Mouse (Mus musculus): Measurements from ENCODE around the gene Rab11b. TPM values are rescaled to one million over a fixed set of nuclear protein-coding genes. Genes with fewer than 3 reads are reported as not detected.
A peak's percentile ranks its signal among the peaks of the same experiment; 100 is the strongest.

The Rab11b gene
- polyA plus RNA-seq, 1 experiment from 2014 or later = 452 TPM

- Histone ChIP-seq H3K9me3 (no peaks in the 10 kb centered on the region), H3K36me3 (no peaks in the 10 kb centered on the region), H3K27ac (replicated peaks) (no peak overlapping the region), H3K4me2 (replicated peaks) (peak overlapping the region; percentile 92), H3K4me1 (peaks cover 34% of the 10 kb centered on the region), H3K27me3 (no peaks in the 10 kb centered on the region), H3K9ac (replicated peaks) (no peak overlapping the region), H3K4me3 (no peak overlapping the region)
- ATAC-seq (replicated peaks) = no peak
- WGBS = 37% methylated on average over 4 of the region's 4 CpGs
Measured at GRCm38 (mm10) chr17:33782067-33782466, 21.7 kb upstream of the Rab11b start.

- peak; percentile 69 for ATAC-seq (replicated peaks)
- no peaks in the 10 kb centered on the region for H3K9me3 ChIP-seq
- no peaks in the 10 kb centered on the region for H3K27me3 ChIP-seq
- 2% methylated on average over 50 of the region's 50 CpGs for WGBS
- H3K4me1 ChIP-seq = peaks cover 34% of the 10 kb centered on the region
- H3K9ac ChIP-seq (replicated peaks) = peak within 1 kb of the TSS; percentile 51
- peak within 1 kb of the TSS; percentile 92 for H3K4me2 ChIP-seq (replicated peaks)
- no peaks in the 10 kb centered on the region for H3K36me3 ChIP-seq
- peak within 1 kb of the TSS; percentile 45 for H3K27ac ChIP-seq (replicated peaks)
- H3K4me3 ChIP-seq = peak within 1 kb of the TSS; percentile 47
Measured at GRCm38 (mm10) chr17:33781124-33781977, 21.0 kb upstream of the Rab11b start, which contains the start of gene Angptl4. TSS of gene Angptl4 (minus strand) at chr17:33781830.

GRCm38 (mm10) chr17:33780431-33780830 is 20.1 kb upstream of the Rab11b start:
- Histone ChIP-seq H3K9me3 (no peaks in the 10 kb centered on the region), H3K9ac (replicated peaks) (no peak overlapping the region), H3K27me3 (no peaks in the 10 kb centered on the region), H3K36me3 (no peaks in the 10 kb centered on the region), H3K4me2 (replicated peaks) (peak overlapping the region; percentile 92; the same call in 1 of the 2 replicates), H3K27ac (replicated peaks) (peak overlapping the region; percentile 45; the same call in 1 of the 2 replicates), H3K4me3 (peak overlapping the region; percentile 47), H3K4me1 (peaks cover 34% of the 10 kb centered on the region)
- no peak for ATAC-seq (replicated peaks)
- WGBS = 95% methylated on average over 5 of the region's 5 CpGs

GRCm38 (mm10) chr17:33779967-33780295 is 19.6 kb upstream of the Rab11b start:
- H3K4me1 ChIP-seq = peaks cover 34% of the 10 kb centered on the region
- H3K9ac ChIP-seq (replicated peaks) = no peak overlapping the region
- no peak overlapping the region for H3K4me3 ChIP-seq
- no peak overlapping the region for H3K27ac ChIP-seq (replicated peaks)
- H3K4me2 ChIP-seq (replicated peaks) = no peak overlapping the region
- 87% methylated on average over 5 of the region's 5 CpGs for WGBS
- no peaks in the 10 kb centered on the region for H3K9me3 ChIP-seq
- no peaks in the 10 kb centered on the region for H3K27me3 ChIP-seq
- no peak for ATAC-seq (replicated peaks)
- H3K36me3 ChIP-seq = no peaks in the 10 kb centered on the region

GRCm38 (mm10) chr17:33779271-33779966 is 19.1 kb upstream of the Rab11b start:
- no peak overlapping the region for H3K9ac ChIP-seq (replicated peaks)
- peak overlapping the region; percentile 27 for H3K4me2 ChIP-seq (replicated peaks)
- peak overlapping the region; percentile 57 for H3K27ac ChIP-seq (replicated peaks)
- H3K4me3 ChIP-seq = no peak overlapping the region
- 53% methylated on average over 9 of the region's 9 CpGs for WGBS
- H3K27me3 ChIP-seq = no peaks in the 10 kb centered on the region
- peaks cover 34% of the 10 kb centered on the region for H3K4me1 ChIP-seq
- no peaks in the 10 kb centered on the region for H3K9me3 ChIP-seq
- H3K36me3 ChIP-seq = no peaks in the 10 kb centered on the region
- peak; percentile 81 for ATAC-seq (replicated peaks)

GRCm38 (mm10) chr17:33775287-33775686 is 15.0 kb upstream of the Rab11b start:
- 95% methylated on average over 4 of the region's 4 CpGs for WGBS
- Histone ChIP-seq H3K27me3 (no peaks in the 10 kb centered on the region), H3K4me3 (no peak overlapping the region), H3K36me3 (no peaks in the 10 kb centered on the region), H3K4me1 (peaks cover 15% of the 10 kb centered on the region), H3K9ac (replicated peaks) (no peak overlapping the region), H3K4me2 (replicated peaks) (no peak overlapping the region), H3K27ac (replicated peaks) (no peak overlapping the region), H3K9me3 (no peaks in the 10 kb centered on the region)
- no peak for ATAC-seq (replicated peaks)

- Histone ChIP-seq H3K27me3 (no peaks in the 10 kb centered on the region), H3K4me2 (replicated peaks) (no peak overlapping the region), H3K27ac (replicated peaks) (no peak overlapping the region), H3K9ac (replicated peaks) (no peak overlapping the region), H3K4me1 (peaks cover 9% of the 10 kb centered on the region), H3K4me3 (no peak overlapping the region), H3K36me3 (no peaks in the 10 kb centered on the region), H3K9me3 (no peaks in the 10 kb centered on the region)
- ATAC-seq (replicated peaks) = no peak
- WGBS = 88% methylated on average over 8 of the region's 8 CpGs
Measured at GRCm38 (mm10) chr17:33774573-33775155, 14.3 kb upstream of the Rab11b start.

GRCm38 (mm10) chr17:33773871-33774572 is 13.7 kb upstream of the Rab11b start:
- 92% methylated on average over 6 of the region's 6 CpGs for WGBS
- ATAC-seq (replicated peaks) = no peak

GRCm38 (mm10) chr17:33773426-33773825 is 13.1 kb upstream of the Rab11b start:
- H3K9me3 ChIP-seq = no peaks in the 10 kb centered on the region
- no peak overlapping the region for H3K4me3 ChIP-seq
- 83% methylated on average over 6 of the region's 6 CpGs for WGBS
- no peaks in the 10 kb centered on the region for H3K27me3 ChIP-seq
- no peak overlapping the region for H3K9ac ChIP-seq (replicated peaks)
- no peaks in the 10 kb centered on the region for H3K36me3 ChIP-seq
- no peaks in the 10 kb centered on the region for H3K4me1 ChIP-seq
- no peak overlapping the region for H3K4me2 ChIP-seq (replicated peaks)
- no peak overlapping the region for H3K27ac ChIP-seq (replicated peaks)
- no peak for ATAC-seq (replicated peaks)

More at GRCm38 (mm10) chr17:33773871-33774572, 13.7 kb upstream of the Rab11b start:
- Histone ChIP-seq H3K27ac (replicated peaks) (no peak overlapping the region), H3K4me2 (replicated peaks) (no peak overlapping the region), H3K9ac (replicated peaks) (no peak overlapping the region), H3K27me3 (no peaks in the 10 kb centered on the region), H3K9me3 (no peaks in the 10 kb centered on the region), H3K36me3 (no peaks in the 10 kb centered on the region), H3K4me1 (peaks cover 2% of the 10 kb centered on the region), H3K4me3 (no peak overlapping the region)

GRCm38 (mm10) chr17:33771617-33772016 is 11.3 kb upstream of the Rab11b start:
- Histone ChIP-seq H3K9me3 (no peaks in the 10 kb centered on the region), H3K4me3 (no peak overlapping the region), H3K4me2 (replicated peaks) (no peak overlapping the region)

GRCm38 (mm10) chr17:33766389-33766788 is 6.1 kb upstream of the Rab11b start:
- Histone ChIP-seq H3K4me2 (replicated peaks) (no peak overlapping the region), H3K4me3 (no peak overlapping the region), H3K4me1 (no peaks in the 10 kb centered on the region), H3K27ac (replicated peaks) (no peak overlapping the region), H3K36me3 (no peaks in the 10 kb centered on the region), H3K27me3 (no peaks in the 10 kb centered on the region), H3K9ac (replicated peaks) (no peak overlapping the region), H3K9me3 (no peaks in the 10 kb centered on the region)
- ATAC-seq (replicated peaks) = no peak
- WGBS = 76% methylated on average over 3 of the region's 3 CpGs

More at GRCm38 (mm10) chr17:33771617-33772016, 11.3 kb upstream of the Rab11b start:
- Histone ChIP-seq H3K36me3 (no peaks in the 10 kb centered on the region), H3K27me3 (no peaks in the 10 kb centered on the region), H3K4me1 (no peaks in the 10 kb centered on the region), H3K27ac (replicated peaks) (no peak overlapping the region), H3K9ac (replicated peaks) (no peak overlapping the region)
- WGBS = 95% methylated on average over 4 of the region's 4 CpGs
- no peak for ATAC-seq (replicated peaks)

Measured in forebrain, embryonic 15.5 days (tissue).